Mouse (Mus musculus): ENCODE data around the gene Cdh20. TPM values are rescaled to one million over a fixed set of nuclear protein-coding genes. Genes with fewer than 3 reads are reported as not detected.

Gene Cdh20
- total and polyA plus RNA-seq, 3 experiments, result not detected

GRCm38 (mm10) chr1:104755896-104756295 is 12.4 kb upstream of the Cdh20 start:
- TF ChIP-seq TBP (IDR thresholded peaks at IDR 0.05; ENCODE audit: low read depth, low read length) (no peak), MAZ (IDR thresholded peaks at IDR 0.05; ENCODE audit: low read depth, low read length) (no peak), MAX (IDR thresholded peaks at IDR 0.05; ENCODE audit: low read length) (no peak), MYB (IDR thresholded peaks at IDR 0.05; ENCODE audit: low read depth, low read length) (no peak), ZNF384 (IDR thresholded peaks at IDR 0.05; ENCODE audit: low read depth, low read length) (no peak), ZMIZ1 (IDR thresholded peaks at IDR 0.05; ENCODE audit: low read depth, low read length) (no peak), MEF2A (IDR thresholded peaks at IDR 0.05; ENCODE audit: extremely low read depth, insufficient replicate concordance, low read depth, low read length, poor library complexity, severe bottlenecking) (no peak), KAT2A (conservative IDR thresholded peaks at IDR 0.05; ENCODE audit: low read depth, low read length) (no peak), UBTF (IDR thresholded peaks at IDR 0.05; ENCODE audit: borderline replicate concordance, insufficient read depth, low read depth, low read length) (no peak)

GRCm38 (mm10) chr1:104769250-104769607 is 900 bp downstream of the Cdh20 start:
- Histone ChIP-seq H3K4me1 (ENCODE audit: control insufficient read depth in 1 of 2, insufficient read depth in 2 of 2, low read length in 2 of 2) (no peaks in the 10 kb centered on the region), H3K9ac (ENCODE audit: control insufficient read depth, low read depth, low read length, poor library complexity, severe bottlenecking) (no peak overlapping the region), H3K79me2 (ENCODE audit: control insufficient read depth, insufficient read depth, low read length, poor library complexity) (no peaks in the 10 kb centered on the region), H3K27ac (ENCODE audit: control insufficient read depth, low read depth, low read length) (no peak overlapping the region), H3K9me3 (replicated peaks; ENCODE audit: insufficient read depth, low read length) (no peaks in the 10 kb centered on the region), H3K36me3 (ENCODE audit: control insufficient read depth in 1 of 2, insufficient read depth in 2 of 2, low read length in 2 of 2) (no peaks in the 10 kb centered on the region), H3K27me3 (ENCODE audit: control insufficient read depth in 1 of 2, insufficient read depth in 2 of 2, low read length in 2 of 2) (no peaks in the 10 kb centered on the region), H3K4me3 (ENCODE audit: control insufficient read depth in 1 of 2, insufficient read depth in 1 of 2, low read depth in 2 of 2, low read length in 2 of 2) (no peak overlapping the region)
- TF ChIP-seq MAFK (IDR thresholded peaks at IDR 0.05; ENCODE audit: borderline replicate concordance, low read depth, low read length), result no peak
- TF ChIP-seq POLR2AphosphoS5 (IDR thresholded peaks at IDR 0.05; ENCODE audit: borderline replicate concordance, low read depth, low read length), result no peak
- TF ChIP-seq ZMIZ1 (IDR thresholded peaks at IDR 0.05; ENCODE audit: low read depth, low read length), result no peak
- TF ChIP-seq E2F4 (IDR thresholded peaks at IDR 0.05; ENCODE audit: borderline replicate concordance, low read depth, low read length), result no peak
- no peak for TF ChIP-seq ZKSCAN1 (IDR thresholded peaks at IDR 0.05; ENCODE audit: low read depth, low read length)
- no peak for TF ChIP-seq GABPA (IDR thresholded peaks at IDR 0.05; ENCODE audit: low read depth, low read length)
- TF ChIP-seq ELF1 (IDR thresholded peaks at IDR 0.05; ENCODE audit: low read depth, low read length), result no peak
- TF ChIP-seq USF1 (IDR thresholded peaks at IDR 0.05; ENCODE audit: low read depth, low read length), result no peak
- no peak for DNase-seq (ENCODE audit: low read depth, low spot score)

More at GRCm38 (mm10) chr1:104755896-104756295, 12.4 kb upstream of the Cdh20 start:
- Histone ChIP-seq H3K27me3 (ENCODE audit: control insufficient read depth in 1 of 2, insufficient read depth in 2 of 2, low read length in 2 of 2) (no peaks in the 10 kb centered on the region), H3K4me3 (ENCODE audit: control insufficient read depth in 1 of 2, insufficient read depth in 1 of 2, low read depth in 2 of 2, low read length in 2 of 2) (no peak overlapping the region), H3K9ac (ENCODE audit: control insufficient read depth, low read depth, low read length, poor library complexity, severe bottlenecking) (no peak overlapping the region), H3K4me1 (ENCODE audit: control insufficient read depth in 1 of 2, insufficient read depth in 2 of 2, low read length in 2 of 2) (no peaks in the 10 kb centered on the region), H3K9me3 (replicated peaks; ENCODE audit: insufficient read depth, low read length) (no peaks in the 10 kb centered on the region), H3K36me3 (ENCODE audit: control insufficient read depth in 1 of 2, insufficient read depth in 2 of 2, low read length in 2 of 2) (no peaks in the 10 kb centered on the region), H3K79me2 (ENCODE audit: control insufficient read depth, insufficient read depth, low read length, poor library complexity) (no peaks in the 10 kb centered on the region), H3K27ac (ENCODE audit: control insufficient read depth, low read depth, low read length) (no peak overlapping the region)
- DNase-seq (ENCODE audit: low read depth, low spot score), result no peak

Data from MEL (cell line).